Mouse (Mus musculus) midbrain, embryonic 14.5 days (tissue): ENCODE measurements at regions not wholly inside any gene's neighbourhood (a gene's known extent, or its start where the extent isn't known, plus 50 kb on each side); places are given as distances from the start of the nearest gene placed in this dataset.
A peak's percentile ranks its signal among the peaks of the same experiment; 100 is the strongest.

Experiments used
- ATAC-seq: fragments of 200-750 bp; cut with Nextera tagmentation; 2 replicates; pipeline ENCODE4 v1.8.0; 2017; ENCODE audit warnings: moderate number of reproducible peaks, moderate library complexity; ENCODE audit not compliant: low FRiP score, low TSS enrichment
- DNase-seq: peaks from one replicate; pipeline ENCODE4 v3.0.0-alpha.2; 2015
- H3K27ac ChIP-seq: fragments of 300-500 bp; sonication (generic); replicated peaks from 2 replicates; pipeline ENCODE4 v1.5.1; 2014; ENCODE audit warnings: mild to moderate bottlenecking, low read depth, low read length, moderate library complexity
- H3K27me3 ChIP-seq: fragments of 300-500 bp; sonication (generic); 2 replicates; pipeline ENCODE4 v1.6.1; 2014; ENCODE audit warnings: low read length, control low read depth, mixed read lengths; ENCODE audit not compliant: control insufficient read depth, insufficient read depth
- H3K36me3 ChIP-seq: fragments of 300-500 bp; sonication (generic); 2 replicates; pipeline ENCODE4 v1.6.1; 2014; ENCODE audit warnings: low read length, control low read depth; ENCODE audit not compliant: control insufficient read depth, insufficient read depth
- H3K4me1 ChIP-seq: fragments of 300-500 bp; sonication (generic); 2 replicates; pipeline ENCODE4 v1.6.1; 2014; ENCODE audit warnings: mild to moderate bottlenecking, antibody characterized with exemption, low read length, control low read depth; ENCODE audit not compliant: control insufficient read depth, insufficient read depth
- H3K4me2 ChIP-seq: fragments of 300-500 bp; sonication (generic); 2 replicates; pipeline ENCODE4 v1.6.1; 2014; ENCODE audit warnings: mild to moderate bottlenecking, low read length, moderate library complexity
- H3K4me3 ChIP-seq: fragments of 300-500 bp; sonication (generic); replicated peaks from 2 replicates; pipeline ENCODE4 v1.5.1; 2014; ENCODE audit warnings: low read depth, low read length
- H3K9ac ChIP-seq: fragments of 300-500 bp; sonication (generic); replicated peaks from 2 replicates; pipeline ENCODE4 v1.6.1; 2014; ENCODE audit warnings: mild to moderate bottlenecking, low read length, moderate library complexity
- H3K9me3 ChIP-seq: fragments of 300-500 bp; sonication (generic); 2 replicates; pipeline ENCODE4 v1.6.1; 2016; ENCODE audit warnings: low read length, control low read depth, mixed read lengths; ENCODE audit not compliant: control insufficient read depth
- WGBS: fragments of 180-500 bp; shearing (Covaris S2); extraction: QIAGEN DNeasy Blood & Tissue Kit; methylation state at CpG from one replicate; pipeline ENCODE4 v1.1.7; 2014; 5-methylcytosine and 5-hydroxymethylcytosine counted together

GRCm38 (mm10) chr6:117312891-117313781 is 144.8 kb downstream of the Cxcl12 start:
- Histone ChIP-seq H3K27me3 (no peaks in the 10 kb centered on the region), H3K9ac (no peak overlapping the region), H3K9me3 (0 out of 2 replicates have a peak, but pooled peaks cover 7% of the 10 kb centered on the region), H3K4me1 (no peaks in the 10 kb centered on the region), H3K27ac (no peak overlapping the region), H3K4me2 (no peak overlapping the region), H3K4me3 (no peak overlapping the region), H3K36me3 (no peaks in the 10 kb centered on the region)
- ATAC-seq (no peak), DNase-seq (peak; percentile 32)
- 65% methylated on average over 13 of the region's 13 CpGs for WGBS

- H3K9me3 ChIP-seq = 0 out of 2 replicates have a peak, but pooled peaks cover 7% of the 10 kb centered on the region
- H3K9ac ChIP-seq = no peak overlapping the region
- WGBS = 50% methylated on average over 6 of the region's 6 CpGs
- no peaks in the 10 kb centered on the region for H3K27me3 ChIP-seq
- DNase-seq (no peak), ATAC-seq (no peak)
- no peak overlapping the region for H3K27ac ChIP-seq
- no peaks in the 10 kb centered on the region for H3K36me3 ChIP-seq
- no peak overlapping the region for H3K4me3 ChIP-seq
- no peak overlapping the region for H3K4me2 ChIP-seq
- H3K4me1 ChIP-seq = no peaks in the 10 kb centered on the region
These were observed 145.7 kb downstream of the Cxcl12 start for GRCm38 (mm10) chr6:117313944-117314566.

DNA sequence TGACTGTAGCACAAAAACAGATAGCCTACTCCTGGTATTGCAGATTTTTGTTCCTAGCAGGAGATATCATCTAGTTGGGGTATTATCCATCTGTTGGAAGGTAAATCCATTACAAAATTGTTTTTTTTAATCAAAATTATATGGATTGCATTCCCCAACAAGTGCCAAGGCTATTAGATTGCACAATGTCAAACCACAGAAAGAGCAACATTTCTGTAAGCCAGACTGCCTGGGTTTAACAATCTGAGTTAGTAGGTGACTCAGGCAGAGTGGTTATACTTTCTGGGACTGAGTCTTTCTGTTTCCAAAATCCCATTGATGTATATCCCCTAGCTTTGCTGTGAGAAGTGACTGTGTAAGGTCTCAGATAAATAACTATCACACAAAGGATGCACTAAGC is 155.0 kb downstream of the Cxcl12 start:
- Histone ChIP-seq H3K4me2 (no peak overlapping the region), H3K4me1 (peaks cover 6% of the 10 kb centered on the region; the same call in 1 of the 2 replicates), H3K9me3 (no peaks in the 10 kb centered on the region), H3K36me3 (no peaks in the 10 kb centered on the region), H3K4me3 (no peak overlapping the region), H3K27me3 (0 out of 2 replicates have a peak, but pooled peaks cover 6% of the 10 kb centered on the region), H3K9ac (no peak overlapping the region), H3K27ac (no peak overlapping the region)
- no peak for ATAC-seq
- DNase-seq = no peak

- Histone ChIP-seq H3K4me1 (peaks cover 6% of the 10 kb centered on the region; the same call in 1 of the 2 replicates), H3K9ac (no peak overlapping the region), H3K27ac (no peak overlapping the region), H3K9me3 (no peaks in the 10 kb centered on the region), H3K4me2 (no peak overlapping the region), H3K27me3 (0 out of 2 replicates have a peak, but pooled peaks cover 6% of the 10 kb centered on the region), H3K36me3 (no peaks in the 10 kb centered on the region), H3K4me3 (no peak overlapping the region)
- no peak for DNase-seq
- no peak for ATAC-seq
- WGBS = 64% methylated on average over 3 of the region's 3 CpGs
These were observed 155.5 kb downstream of the Cxcl12 start for GRCm38 (mm10) chr6:117323850-117324249.

DNA sequence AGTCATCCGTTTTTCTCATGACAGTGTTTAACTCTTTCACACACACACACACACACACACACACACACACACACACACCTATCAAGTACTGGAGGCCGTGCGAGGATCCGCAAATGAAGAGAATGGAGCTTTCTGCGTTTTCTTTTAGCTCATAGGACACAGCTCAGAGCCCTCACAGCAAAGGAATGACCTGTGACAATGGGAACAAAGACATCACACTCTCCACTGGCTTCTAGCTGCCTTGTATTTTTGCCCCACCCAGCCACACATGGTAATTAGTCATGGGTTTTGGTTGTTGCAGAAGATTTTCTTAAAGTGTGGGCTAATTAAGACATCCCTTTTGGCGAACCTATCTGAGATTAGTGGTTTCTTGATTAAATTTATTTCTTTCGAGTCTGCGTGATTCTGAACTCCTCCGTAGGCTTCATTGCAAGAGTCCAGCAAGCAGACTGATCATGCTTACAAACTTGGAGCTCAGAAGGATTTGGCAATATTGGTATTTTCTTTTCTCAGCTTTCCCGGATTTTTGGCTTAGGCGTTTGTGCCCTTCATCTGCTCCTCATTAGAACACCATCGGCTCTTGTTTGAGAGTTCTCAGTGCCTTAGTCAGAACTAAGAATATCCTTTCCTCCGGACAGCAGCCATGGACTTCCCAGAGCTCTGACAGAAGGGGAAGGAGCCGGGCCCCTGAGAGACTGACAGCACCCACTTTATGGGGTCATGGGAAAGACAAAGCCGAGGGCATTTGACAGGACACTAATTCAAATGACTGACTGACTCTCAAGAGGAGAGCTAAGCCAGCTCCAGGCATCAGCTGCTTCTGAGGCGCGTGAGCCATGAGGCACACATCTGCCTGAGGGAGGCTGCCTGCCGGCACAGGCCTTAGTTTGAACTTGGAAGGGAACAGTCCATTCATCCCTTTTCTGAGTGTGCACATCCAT is 158.8 kb downstream of the Cxcl12 start:
- Histone ChIP-seq H3K4me3 (no peak overlapping the region), H3K27me3 (0 out of 2 replicates have a peak, but pooled peaks cover 6% of the 10 kb centered on the region), H3K9me3 (no peaks in the 10 kb centered on the region), H3K36me3 (no peaks in the 10 kb centered on the region), H3K27ac (no peak overlapping the region), H3K4me2 (no peak overlapping the region), H3K4me1 (peaks cover 6% of the 10 kb centered on the region; the same call in 1 of the 2 replicates), H3K9ac (no peak overlapping the region)
- whole genome bisulfite sequencing = 11% methylated on average over 18 of the region's 18 CpGs
- DNase-seq (peak; percentile 31), ATAC-seq (no peak)

DNA sequence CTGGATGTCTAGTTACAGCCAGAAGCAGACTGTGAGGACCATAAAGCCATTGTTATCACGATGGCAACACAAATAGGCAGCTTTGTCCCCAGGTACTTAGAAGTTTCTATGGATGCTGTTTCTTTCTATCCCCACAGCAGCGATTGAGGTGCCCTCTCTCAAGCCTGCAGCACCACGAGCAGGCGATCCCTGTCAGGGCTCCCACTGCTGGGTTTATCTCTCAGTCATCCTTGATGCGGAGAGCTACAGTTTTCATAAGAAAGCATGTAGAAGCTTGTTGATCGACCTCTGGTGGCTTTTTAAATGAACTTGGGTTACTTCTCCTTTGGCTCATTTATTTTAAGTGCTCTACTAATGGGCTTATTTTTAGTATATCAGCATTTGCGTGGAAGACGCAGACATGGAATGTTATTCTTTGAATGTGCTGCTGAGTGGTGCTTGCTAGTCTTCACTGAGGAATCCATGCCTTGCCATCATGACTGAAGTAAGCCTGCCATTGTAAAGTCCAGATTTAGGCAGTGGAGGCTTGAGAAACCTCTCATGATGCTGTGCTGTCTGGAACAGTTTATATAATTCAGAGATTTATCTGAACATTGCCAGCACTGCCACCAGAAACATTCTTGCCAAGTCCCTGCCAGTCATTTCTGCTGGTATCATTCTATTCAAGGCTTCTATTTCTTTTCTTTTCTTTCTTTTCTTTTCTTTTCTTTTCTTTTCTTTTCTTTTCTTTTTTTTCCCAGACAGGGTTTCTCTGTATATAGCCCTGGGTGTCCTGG is 161.0 kb downstream of the Cxcl12 start:
- DNase-seq (no peak), ATAC-seq (no peak)
- Histone ChIP-seq H3K4me3 (no peak overlapping the region), H3K27me3 (0 out of 2 replicates have a peak, but pooled peaks cover 6% of the 10 kb centered on the region), H3K4me2 (no peak overlapping the region), H3K27ac (no peak overlapping the region), H3K9me3 (no peaks in the 10 kb centered on the region), H3K9ac (no peak overlapping the region), H3K36me3 (no peaks in the 10 kb centered on the region), H3K4me1 (peaks cover 6% of the 10 kb centered on the region; the same call in 1 of the 2 replicates)
- WGBS = 76% methylated on average over 8 of the region's 8 CpGs

- 0 out of 2 replicates have a peak, but pooled peaks cover 6% of the 10 kb centered on the region for H3K27me3 ChIP-seq
- H3K36me3 ChIP-seq = no peaks in the 10 kb centered on the region
- DNase-seq (no peak), ATAC-seq (no peak)
- H3K9me3 ChIP-seq = no peaks in the 10 kb centered on the region
- no peak overlapping the region for H3K4me3 ChIP-seq
- H3K4me2 ChIP-seq = no peak overlapping the region
- 89% methylated on average over 6 of the region's 6 CpGs for WGBS
- no peak overlapping the region for H3K9ac ChIP-seq
- peaks cover 6% of the 10 kb centered on the region; the same call in 1 of the 2 replicates for H3K4me1 ChIP-seq
- H3K27ac ChIP-seq = no peak overlapping the region
These were observed 161.9 kb downstream of the Cxcl12 start for GRCm38 (mm10) chr6:117330198-117330597.
